In the genomic region with DNA sequence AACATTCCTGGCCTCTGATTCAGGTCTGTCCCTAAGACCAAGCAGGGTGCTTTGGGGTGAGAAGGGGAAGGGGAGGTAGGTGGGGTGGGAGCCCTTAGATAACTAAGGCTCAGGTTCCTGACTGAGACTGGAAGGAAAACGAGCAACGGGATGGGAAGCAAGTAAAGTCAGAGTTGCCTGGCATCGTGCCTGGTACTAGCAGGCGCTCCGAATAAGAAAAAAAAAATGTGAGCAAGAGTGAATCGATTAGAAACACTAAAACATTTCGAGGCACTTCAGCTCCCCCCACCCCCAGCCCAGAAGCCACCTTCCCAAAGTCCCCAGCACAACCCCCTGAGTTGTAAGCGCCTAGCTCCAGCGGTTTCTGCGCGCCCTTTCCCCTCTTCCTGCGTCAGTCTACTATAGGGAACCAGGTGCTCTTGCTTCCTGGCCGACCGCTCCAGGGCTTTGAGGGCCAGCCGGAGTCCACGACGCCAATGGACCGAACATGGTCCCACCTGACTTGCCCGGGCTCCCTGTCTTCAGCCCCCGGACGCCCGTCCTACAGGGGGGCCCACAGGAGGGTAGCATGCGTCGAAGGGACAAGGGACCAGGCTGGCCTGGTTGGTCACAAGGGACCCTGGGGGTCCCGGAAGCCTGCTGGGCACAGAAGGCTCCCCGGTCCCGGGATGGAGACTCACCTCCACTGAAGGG, we compare ENCODE assay signal across 9 mouse cellular contexts. TPM values are rescaled to one million over a fixed set of nuclear protein-coding genes. Genes with fewer than 3 reads are reported as not detected.
DNase-seq lines count a peak whose midpoint lies in the region; ATAC-seq and TF ChIP-seq lines count a peak whose summit lies in the region.
"Had no signal": no experiment of that assay in that cellular context is flagged by ENCODE, and none has a peak within 500 bp of the region (broad histone marks: within the 10 kb centered on the region; RNA-seq: fewer than 3 reads in every experiment).

No protein-coding gene starts in this region.

- H3K4me1 ChIP-seq in heart, postnatal 0 days (ENCODE audit: control insufficient read depth, insufficient read depth): no peaks in the 10 kb centered on the region
- no peaks in the 10 kb centered on the region for H3K4me1 ChIP-seq in limb, embryonic 15.5 days
- no peaks in the 10 kb centered on the region for H3K4me1 ChIP-seq in neural tube, embryonic 11.5 days (ENCODE audit: control insufficient read depth, insufficient read depth, low read length)

- DNase-seq in gastrocnemius, postnatal 14 days: peak; percentile 10
- no peak for DNase-seq in gastrocnemius, postnatal 36 days
- DNase-seq in ZHBTc4 (ENCODE audit: low read depth, low spot score): peak; percentile 6
- no peak for DNase-seq in heart, postnatal 0 days (ENCODE audit: low spot score)
- DNase-seq in neural tube, embryonic 11.5 days (ENCODE audit: low spot score): no peak
- DNase-seq in T-cell, adult 2 months (ENCODE audit: low spot score): no peak
- DNase-seq in B cell, adult 2 months: no peak

- no peaks in the 10 kb centered on the region for H3K9me3 ChIP-seq in heart, postnatal 0 days (replicated peaks; ENCODE audit: control insufficient read depth, low read length)
- H3K9me3 ChIP-seq in limb, embryonic 15.5 days: no peaks in the 10 kb centered on the region
- no peaks in the 10 kb centered on the region for H3K9me3 ChIP-seq in neural tube, embryonic 11.5 days (ENCODE audit: control insufficient read depth, low read length)

- TF ChIP-seq EP300 in heart, postnatal 0 days (IDR thresholded peaks at IDR 0.05; ENCODE audit: low read depth): no peak

- no peaks in the 10 kb centered on the region for H3K36me3 ChIP-seq in heart, postnatal 0 days (replicated peaks; ENCODE audit: control insufficient read depth, insufficient read depth, low read length)
- no peaks in the 10 kb centered on the region for H3K36me3 ChIP-seq in limb, embryonic 15.5 days
- H3K36me3 ChIP-seq in neural tube, embryonic 11.5 days (ENCODE audit: control insufficient read depth, insufficient read depth, low read length): no peaks in the 10 kb centered on the region

- no peak for ATAC-seq in heart, postnatal 0 days (ENCODE audit: insufficient read depth, low read depth)
- ATAC-seq in limb, embryonic 15.5 days (ENCODE audit: insufficient number of reproducible peaks, low FRiP score, low TSS enrichment, low read depth): peak; percentile 50; the same call in 1 of the 2 replicates
- peak; percentile 53 for ATAC-seq in neural tube, embryonic 11.5 days (ENCODE audit: insufficient read depth, low FRiP score, low TSS enrichment)

- H3K27me3 ChIP-seq in heart, postnatal 0 days (ENCODE audit: control insufficient read depth, insufficient read depth, low read length): no peaks in the 10 kb centered on the region
- no peaks in the 10 kb centered on the region for H3K27me3 ChIP-seq in limb, embryonic 15.5 days
- H3K27me3 ChIP-seq in neural tube, embryonic 11.5 days (ENCODE audit: control insufficient read depth, insufficient read depth, low read length): no peaks in the 10 kb centered on the region

- peak overlapping the region; percentile 61 for H3K4me2 ChIP-seq in heart, postnatal 0 days (ENCODE audit: low read depth, low read length)
- peak overlapping the region; percentile 65 for H3K4me2 ChIP-seq in limb, embryonic 15.5 days
- peak overlapping the region; percentile 65 for H3K4me2 ChIP-seq in neural tube, embryonic 11.5 days (ENCODE audit: low read depth)

- intact Hi-C loops in gastrocnemius, postnatal 14 days (cut with DNase I; ENCODE audit: low total_unique reads): no loop called here
- intact Hi-C loops in gastrocnemius, postnatal 36 days (cut with DNase I): no loop called here

- no peak overlapping the region for H3K27ac ChIP-seq in heart, postnatal 0 days (ENCODE audit: low read depth)
- H3K27ac ChIP-seq in limb, embryonic 15.5 days: peak overlapping the region; percentile 69; the same call in 1 of the 2 replicates
- no peak overlapping the region for H3K27ac ChIP-seq in neural tube, embryonic 11.5 days (ENCODE audit: low read depth, low read length)

- 23% methylated on average over 26 of the region's 27 CpGs for WGBS in heart, postnatal 0 days
- 26% methylated on average over 26 of the region's 27 CpGs for WGBS in limb, embryonic 15.5 days
- 19% methylated on average over 27 of the region's 27 CpGs for WGBS in neural tube, embryonic 11.5 days

- peak overlapping the region; percentile 49 for H3K4me3 ChIP-seq in heart, postnatal 0 days (ENCODE audit: low read depth, low read length)
- H3K4me3 ChIP-seq in limb, embryonic 15.5 days: peak overlapping the region; percentile 51
- peak overlapping the region; percentile 36 for H3K4me3 ChIP-seq in neural tube, embryonic 11.5 days (ENCODE audit: low read depth, low read length)

- 0 out of 2 replicates have a peak overlapping the region, but pooled peaks have one; percentile 20 for H3K9ac ChIP-seq in heart, postnatal 0 days (replicated peaks; ENCODE audit: low read depth, low read length)
- 0 out of 2 replicates have a peak overlapping the region, but pooled peaks have one; percentile 23 for H3K9ac ChIP-seq in limb, embryonic 15.5 days
- H3K9ac ChIP-seq in neural tube, embryonic 11.5 days (ENCODE audit: low read length): peak overlapping the region; percentile 18; the same call in 1 of the 2 replicates

- TF ChIP-seq CTCF in heart, postnatal 0 days (IDR thresholded peaks at IDR 0.05; ENCODE audit: low read depth): no peak

RNA-seq across cellular contexts. Expression of gene Gabre, which starts 0.5 kb away (rescaled TPM):
- under 1 TPM; 0.20 to 0.29 TPM for total RNA-seq in gastrocnemius, postnatal 14 days (2021)
- total RNA-seq in gastrocnemius, postnatal 36 days (2021): under 1 TPM; 0.07 to 0.23 TPM
- 1.3 and 8.7 TPM in 2 replicates for total RNA-seq in heart, postnatal 0 days (2014; rRNA removed; ENCODE audit: low replicate concordance)
- 0.33 and 0.58 TPM in 2 replicates for polyA plus RNA-seq in heart, postnatal 0 days (2015; fragmentation: Nextera tagmentation; extraction: Ambion mirVana)
- 4.0 and 4.3 TPM in 2 replicates for polyA plus RNA-seq in limb, embryonic 15.5 days (2015; fragmentation: Nextera tagmentation; extraction: Ambion mirVana)
- 0.59 and 0.64 TPM in 2 replicates for polyA plus RNA-seq in neural tube, embryonic 11.5 days (2014; fragmentation: Nextera tagmentation; extraction: Ambion mirVana)

RNA-seq across cellular contexts. Expression of gene Magea4, which starts 52.3 kb away (rescaled TPM):
- total RNA-seq in gastrocnemius, postnatal 14 days (2021): not detected
- not detected for total RNA-seq in gastrocnemius, postnatal 36 days (2021)
- total RNA-seq in heart, postnatal 0 days (2014; rRNA removed; ENCODE audit: low replicate concordance): not detected in 2 replicates
- polyA plus RNA-seq in heart, postnatal 0 days (2015; fragmentation: Nextera tagmentation; extraction: Ambion mirVana): not detected in 2 replicates
- polyA plus RNA-seq in limb, embryonic 15.5 days (2015; fragmentation: Nextera tagmentation; extraction: Ambion mirVana): not detected in 2 replicates
- polyA plus RNA-seq in neural tube, embryonic 11.5 days (2014; fragmentation: Nextera tagmentation; extraction: Ambion mirVana): not detected in 2 replicates
- total RNA-seq: left cerebral cortex, postnatal 10 days had no signal

Comparison
In these comparisons a context has a peak if more than half of its experiments do, and no peak if none do; other contexts are left out.
1. DNase-seq: peak in gastrocnemius, postnatal 14 days (single experiment) and ZHBTc4 (single experiment); none in gastrocnemius, postnatal 36 days (0 of 2), heart, postnatal 0 days (single experiment), neural tube, embryonic 11.5 days (single experiment), T-cell, adult 2 months (single experiment) and B cell, adult 2 months (0 of 2).
2. Peak in every context shown above with its lines, with median percentiles within 50 percentile points of each other: H3K4me2 ChIP-seq, H3K4me3 ChIP-seq and H3K9ac ChIP-seq.